Mouse (Mus musculus) C2C12 (cell line): ENCODE measurements around the gene Spry1.

ENCODE experiments used
- CEBPB ChIP-seq: IDR thresholded peaks from one replicate; pipeline ENCODE4 v1.6.1; 2011; ENCODE audit warnings: low read depth, mild to moderate bottlenecking, control low read depth, moderate library complexity
- CTCF ChIP-seq: IDR thresholded peaks from one replicate; pipeline ENCODE4 v1.5.1; 2011; ENCODE audit not compliant: control insufficient read depth, insufficient read depth, insufficient read length
- FOSL1 ChIP-seq: IDR thresholded peaks from one replicate; pipeline ENCODE4 v1.8.0; 2011; ENCODE audit warnings: mild to moderate bottlenecking, low read length; ENCODE audit not compliant: poor library complexity, insufficient read depth, severe bottlenecking
- MAX ChIP-seq: IDR thresholded peaks from one replicate; pipeline ENCODE4 v1.6.1; 2011; ENCODE audit warnings: mild to moderate bottlenecking, control low read depth
- USF1 ChIP-seq: IDR thresholded peaks from one replicate; pipeline ENCODE4 v1.6.1; 2011; ENCODE audit warnings: low read depth, mild to moderate bottlenecking, control low read depth, moderate library complexity

- TF ChIP-seq CTCF (no peak), CEBPB (no peak), MAX (no peak), FOSL1 (no peak), USF1 (no peak)
Observed at GRCm38 (mm10) chr3:37649281-37649680, 9.5 kb downstream of the Spry1 start.
